Mouse (Mus musculus) telencephalon, adult 2 months (tissue): ENCODE data around the gene Ppp2r2d.

Source experiments
- DNase-seq: peaks from one replicate; pipeline ENCODE4 v3.0.0-alpha.2; 2011; ENCODE audit warnings: low read depth, low spot score

Ppp2r2d gene

GRCm38 (mm10) chr7:138921611-138922010 is 75.7 kb downstream of the Ppp2r2d start:
- no peak for DNase-seq

GRCm38 (mm10) chr7:138923756-138924425 is 78.0 kb downstream of the Ppp2r2d start:
- DNase-seq = no peak

- peak; percentile 77 for DNase-seq
These were observed 82.6 kb downstream of the Ppp2r2d start for GRCm38 (mm10) chr7:138928456-138928855.
